Mouse (Mus musculus) forebrain, embryonic 13.5 days (tissue): ENCODE measurements around the gene Olfr273. TPM values are rescaled to one million over a fixed set of nuclear protein-coding genes. Genes with fewer than 3 reads are reported as not detected.
"Not testable (repeated sequence)": the region's sequence is repeated elsewhere in the genome, so short reads cannot be mapped to it uniquely, and the experiment has no call there.

Source experiments
- ATAC-seq: fragments of 200-750 bp; cut with Nextera tagmentation; 2 replicates; pipeline ENCODE4 v1.8.0; 2017
- H3K27ac ChIP-seq: fragments of 300-500 bp; sonication (generic); 2 replicates; pipeline ENCODE4 v1.5.1; 2015; ENCODE audit warnings: inconsistent platforms, mild to moderate bottlenecking, moderate library complexity
- H3K27me3 ChIP-seq: fragments of 300-500 bp; sonication (generic); 2 replicates; pipeline ENCODE4 v1.6.1; 2015; ENCODE audit warnings: mild to moderate bottlenecking, inconsistent platforms
- H3K36me3 ChIP-seq: fragments of 300-500 bp; sonication (generic); 2 replicates; pipeline ENCODE4 v1.6.1; 2015; ENCODE audit warnings: mild to moderate bottlenecking, inconsistent platforms; ENCODE audit not compliant: poor library complexity, severe bottlenecking
- H3K4me1 ChIP-seq: fragments of 300-500 bp; sonication (generic); 2 replicates; pipeline ENCODE4 v1.6.1; 2015; ENCODE audit warnings: inconsistent platforms
- H3K4me2 ChIP-seq: fragments of 300-500 bp; sonication (generic); 2 replicates; pipeline ENCODE4 v1.6.1; 2015; ENCODE audit warnings: inconsistent platforms, mild to moderate bottlenecking, moderate library complexity
- H3K4me3 ChIP-seq: fragments of 300-500 bp; sonication (generic); 2 replicates; pipeline ENCODE4 v1.5.1; 2015; ENCODE audit warnings: mild to moderate bottlenecking, inconsistent platforms
- H3K9ac ChIP-seq: fragments of 300-500 bp; sonication (generic); 2 replicates; pipeline ENCODE4 v1.6.1; 2015; ENCODE audit warnings: mild to moderate bottlenecking, inconsistent platforms
- H3K9me3 ChIP-seq: fragments of 300-500 bp; sonication (generic); replicated peaks from 2 replicates; pipeline ENCODE4 v1.6.1; 2016; ENCODE audit warnings: inconsistent platforms
- WGBS: fragments of 180-500 bp; shearing (Covaris S2); methylation state at CpG from one replicate; pipeline ENCODE4 v1.1.7; 2015; 5-methylcytosine and 5-hydroxymethylcytosine counted together
- polyA plus RNA-seq: library from polyadenylated mRNA; unstranded; fragments of >200 nt; fragmentation: Nextera tagmentation; extraction: Ambion mirVana; gene quantifications from 2 replicates; pipeline ENCODE4 v1.2.1, GENCODE M21; 2015

Olfr273 gene
- polyA plus RNA-seq = not detected in 2 replicates

DNA sequence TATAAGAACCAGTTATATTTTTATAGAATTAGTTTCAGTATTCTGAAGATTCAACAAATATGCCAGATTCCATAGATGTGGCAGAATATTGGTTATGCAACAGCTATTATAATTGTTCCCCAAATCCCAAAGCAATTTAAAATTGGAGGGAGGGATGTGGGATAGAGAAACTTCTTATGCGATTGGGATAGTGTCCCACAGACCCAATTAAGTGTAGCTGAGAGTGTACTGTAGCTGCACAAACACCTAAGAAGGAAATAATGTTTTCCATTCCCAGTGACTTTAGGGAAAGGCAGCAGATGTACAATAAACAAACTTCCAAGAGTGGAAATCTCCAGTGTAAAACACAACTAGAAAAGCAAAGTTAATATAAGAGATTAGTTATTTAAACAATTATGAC is at the start of gene Olfr273:
Olfr273 (minus strand) TSS at position 101 of the 400 bp plus-strand sequence.
- no peaks in the 10 kb centered on the region for H3K27me3 ChIP-seq
- H3K4me3 ChIP-seq = no peak within 1 kb of the TSS
- 80% methylated on average over 1 of the region's 1 CpGs for WGBS
- no peak within 1 kb of the TSS for H3K27ac ChIP-seq
- H3K9me3 ChIP-seq = no peaks in the 10 kb centered on the region
- H3K4me1 ChIP-seq = no peaks in the 10 kb centered on the region
- ATAC-seq = no peak
- no peaks in the 10 kb centered on the region for H3K36me3 ChIP-seq
- H3K4me2 ChIP-seq = no peak within 1 kb of the TSS
- no peak within 1 kb of the TSS for H3K9ac ChIP-seq

DNA sequence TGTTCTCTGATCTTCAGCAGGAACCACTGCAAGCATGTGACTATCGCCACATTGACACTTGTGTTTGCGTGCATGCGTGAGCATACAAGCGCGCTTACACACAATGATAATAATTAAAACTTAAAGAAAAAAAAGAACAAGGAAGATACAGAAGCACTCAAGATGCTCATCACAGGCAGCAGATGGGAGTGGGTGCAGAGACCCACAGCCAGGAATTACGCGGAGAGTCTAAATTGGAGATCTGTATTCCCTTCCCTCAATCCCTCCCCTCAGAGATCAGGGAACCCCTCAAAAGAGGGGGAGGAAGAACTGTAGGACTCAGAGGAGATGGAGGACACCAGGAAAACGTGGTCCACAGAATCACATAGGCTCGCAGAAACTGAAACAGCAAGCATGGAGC is 5.1 kb upstream of the Olfr273 start:
- H3K9me3 ChIP-seq = no peaks in the 10 kb centered on the region
- H3K4me3 ChIP-seq = no peak overlapping the region
- no peak overlapping the region for H3K9ac ChIP-seq
- no peak overlapping the region for H3K27ac ChIP-seq
- no peaks in the 10 kb centered on the region for H3K36me3 ChIP-seq
- H3K4me2 ChIP-seq = no peak overlapping the region
- 92% methylated on average over 9 of the region's 9 CpGs for WGBS
- H3K4me1 ChIP-seq = no peaks in the 10 kb centered on the region
- no peak for ATAC-seq
- H3K27me3 ChIP-seq = no peaks in the 10 kb centered on the region

DNA sequence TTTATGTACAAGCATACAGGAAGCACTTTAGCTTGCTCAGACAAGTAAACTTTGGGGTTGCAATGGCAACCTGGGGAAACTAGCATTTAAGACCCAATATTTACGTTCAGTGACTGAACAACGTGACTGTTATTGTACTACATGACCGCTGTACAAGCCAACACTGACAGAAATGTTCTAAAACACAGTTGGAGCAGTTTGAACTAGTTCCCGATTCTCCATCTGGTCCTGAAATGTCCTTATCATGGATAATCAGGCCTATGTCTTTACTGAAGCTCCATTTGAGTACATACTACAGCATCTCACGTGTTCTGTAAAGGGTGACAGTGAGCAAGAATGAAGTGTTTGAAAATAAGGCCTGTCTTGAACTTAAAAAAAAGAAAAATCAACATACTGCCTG is 9.4 kb downstream of the Olfr273 start:
- no peaks in the 10 kb centered on the region for H3K4me1 ChIP-seq
- H3K9ac ChIP-seq = no peak overlapping the region
- peak; percentile 62; the same call in 1 of the 2 replicates for ATAC-seq
- no peaks in the 10 kb centered on the region for H3K36me3 ChIP-seq
- H3K27me3 ChIP-seq = no peaks in the 10 kb centered on the region
- 94% methylated on average over 5 of the region's 5 CpGs for WGBS
- no peak overlapping the region for H3K27ac ChIP-seq
- H3K9me3 ChIP-seq = no peaks in the 10 kb centered on the region
- H3K4me2 ChIP-seq = no peak overlapping the region
- H3K4me3 ChIP-seq = no peak overlapping the region

GRCm38 (mm10) chr4:52849039-52849635 is 9.9 kb downstream of the Olfr273 start:
- no peaks in the 10 kb centered on the region for H3K27me3 ChIP-seq
- ATAC-seq = peak; percentile 50; the same call in 1 of the 2 replicates

DNA sequence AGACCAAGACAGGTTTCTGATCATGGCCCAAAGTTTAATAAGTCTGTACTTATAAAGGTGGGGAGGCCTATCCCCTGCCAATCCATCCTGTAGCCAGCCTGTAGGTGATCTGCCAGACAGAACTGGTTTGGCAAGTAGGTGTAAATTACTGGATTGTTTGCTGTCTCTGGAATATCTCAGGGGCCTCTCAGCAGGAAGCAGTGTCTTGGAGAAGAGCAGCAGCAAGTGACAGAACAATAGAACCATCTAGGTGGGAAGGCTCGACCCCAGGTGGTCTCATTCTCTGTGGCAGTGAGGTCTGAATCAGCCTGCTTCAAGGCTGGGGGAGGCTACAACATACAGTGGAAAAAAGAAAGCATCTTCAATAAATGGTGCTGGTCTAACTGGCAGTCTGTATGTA is 13.6 kb downstream of the Olfr273 start:
- H3K9ac ChIP-seq, H3K4me1 ChIP-seq, H3K36me3 ChIP-seq, ATAC-seq, H3K9me3 ChIP-seq, H3K27me3 ChIP-seq, H3K4me3 ChIP-seq, H3K27ac ChIP-seq, H3K4me2 ChIP-seq: not testable (repeated sequence)
- WGBS = 41% methylated on average over 1 of the region's 1 CpGs

More at GRCm38 (mm10) chr4:52849039-52849635, 9.9 kb downstream of the Olfr273 start:
- Histone ChIP-seq H3K9me3 (no peaks in the 10 kb centered on the region), H3K4me2 (no peak overlapping the region), H3K4me3 (no peak overlapping the region), H3K4me1 (no peaks in the 10 kb centered on the region), H3K9ac (no peak overlapping the region), H3K27ac (no peak overlapping the region), H3K36me3 (no peaks in the 10 kb centered on the region)
- 40% methylated on average over 4 of the region's 4 CpGs for WGBS

GRCm38 (mm10) chr4:52821375-52821774 is 37.7 kb downstream of the Olfr273 start:
- Histone ChIP-seq H3K9me3 (no peaks in the 10 kb centered on the region), H3K4me2 (no peak overlapping the region), H3K27me3 (no peaks in the 10 kb centered on the region), H3K27ac (no peak overlapping the region), H3K4me3 (no peak overlapping the region), H3K36me3 (no peaks in the 10 kb centered on the region), H3K4me1 (no peaks in the 10 kb centered on the region), H3K9ac (no peak overlapping the region)
- ATAC-seq = no peak
- 97% methylated on average over 11 of the region's 11 CpGs for WGBS

DNA sequence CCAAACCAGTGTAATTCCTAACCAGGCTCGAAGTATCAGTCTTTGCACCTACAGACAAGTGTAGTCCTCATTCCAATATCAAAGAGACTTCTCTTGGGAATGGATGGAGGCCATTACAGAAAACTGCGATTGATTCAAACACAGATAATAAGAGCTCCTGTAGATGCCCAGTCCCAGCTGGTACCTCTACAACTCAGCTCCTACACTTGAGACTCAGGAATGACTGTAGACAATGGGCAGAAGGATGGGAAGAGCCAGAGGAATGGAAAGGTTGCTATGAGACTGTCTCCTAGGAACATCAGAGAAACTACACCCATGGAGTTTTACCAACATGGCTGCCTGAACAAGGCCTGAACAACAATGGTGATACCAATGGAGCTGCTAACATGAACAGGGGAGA is 44.7 kb downstream of the Olfr273 start, which contains the start of gene Olfr275:
Olfr275 (plus strand) TSS at position 301 of the 400 bp plus-strand sequence.
- Histone ChIP-seq H3K36me3 (no peaks in the 10 kb centered on the region), H3K27me3 (no peaks in the 10 kb centered on the region), H3K4me3 (no peak within 1 kb of the TSS), H3K9me3 (no peaks in the 10 kb centered on the region), H3K9ac (no peak within 1 kb of the TSS), H3K4me2 (no peak within 1 kb of the TSS), H3K27ac (no peak within 1 kb of the TSS), H3K4me1 (no peaks in the 10 kb centered on the region)
- no peak for ATAC-seq
- WGBS = 84% methylated on average over 2 of the region's 2 CpGs

- no peaks in the 10 kb centered on the region for H3K9me3 ChIP-seq
- no peaks in the 10 kb centered on the region for H3K4me1 ChIP-seq
- 42% methylated on average over 2 of the region's 2 CpGs for WGBS
- no peak overlapping the region for H3K9ac ChIP-seq
- H3K27me3 ChIP-seq = no peaks in the 10 kb centered on the region
- H3K4me2 ChIP-seq = no peak overlapping the region
- ATAC-seq = no peak
- H3K4me3 ChIP-seq = no peak overlapping the region
- no peaks in the 10 kb centered on the region for H3K36me3 ChIP-seq
- H3K27ac ChIP-seq = no peak overlapping the region
Measured at GRCm38 (mm10) chr4:52811871-52812270, 47.2 kb downstream of the Olfr273 start.

Other genes starting within 250 kb of the Olfr273 start
- not detected in 2 replicates for gene Olfr275, start 44.6 kb downstream of the Olfr273 start, polyA plus RNA-seq
- not detected in 2 replicates for gene Olfr272, start 59.9 kb upstream of the Olfr273 start, polyA plus RNA-seq
- not detected in 2 replicates for gene Olfr270, start 105.3 kb upstream of the Olfr273 start, polyA plus RNA-seq
- not detected in 2 replicates for gene Nipsnap3a, start 130.0 kb upstream of the Olfr273 start, polyA plus RNA-seq
- 131 and 134 TPM in 2 replicates for gene Nipsnap3b, start 152.6 kb upstream of the Olfr273 start, polyA plus RNA-seq